Mouse (Mus musculus): ENCODE measurements at regions not wholly inside any gene's neighbourhood (a gene's known extent, or its start where the extent isn't known, plus 50 kb on each side); places are given as distances from the start of the nearest gene placed in this dataset.

DNA sequence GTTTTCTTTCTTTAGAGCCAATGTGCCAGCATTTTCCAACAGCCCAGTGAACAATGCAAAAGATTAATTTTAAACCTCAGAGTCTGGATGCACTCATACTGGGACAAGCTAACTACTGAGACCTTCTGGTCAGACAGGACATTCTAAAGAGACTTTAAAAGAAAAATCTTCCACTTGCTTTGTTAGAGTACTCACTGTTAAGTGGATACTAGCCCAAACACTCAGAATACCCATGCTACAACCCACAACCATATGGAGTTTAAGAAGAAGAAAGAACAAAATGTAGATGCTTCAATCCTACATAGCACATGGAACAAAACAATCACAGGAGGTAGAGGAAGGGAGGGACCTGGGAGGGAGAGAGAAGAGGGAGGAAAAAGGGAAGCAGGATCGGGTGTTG is 167.3 kb upstream of the Slc35b3 start:
- no peak for ATAC-seq (ENCODE audit: low FRiP score)
- no peak overlapping the region for H3K9ac ChIP-seq (ENCODE audit: low read length)
- H3K4me2 ChIP-seq, result no peak overlapping the region
- H3K27me3 ChIP-seq (ENCODE audit: control insufficient read depth, insufficient read depth, low read length), result no peaks in the 10 kb centered on the region
- H3K4me3 ChIP-seq (ENCODE audit: low read depth, low read length), result no peak overlapping the region
- DNase-seq (ENCODE audit: low spot score, missing footprints), result no peak
- 95% methylated on average over 1 of the region's 1 CpGs for WGBS
- no peaks in the 10 kb centered on the region for H3K9me3 ChIP-seq (ENCODE audit: control insufficient read depth, low read length)
- H3K27ac ChIP-seq (ENCODE audit: low read depth, low read length), result no peak overlapping the region
- no peaks in the 10 kb centered on the region for H3K4me1 ChIP-seq (ENCODE audit: control insufficient read depth, insufficient read depth, low read length)
- no peaks in the 10 kb centered on the region for H3K36me3 ChIP-seq (ENCODE audit: control insufficient read depth, insufficient read depth, low read length)

DNA sequence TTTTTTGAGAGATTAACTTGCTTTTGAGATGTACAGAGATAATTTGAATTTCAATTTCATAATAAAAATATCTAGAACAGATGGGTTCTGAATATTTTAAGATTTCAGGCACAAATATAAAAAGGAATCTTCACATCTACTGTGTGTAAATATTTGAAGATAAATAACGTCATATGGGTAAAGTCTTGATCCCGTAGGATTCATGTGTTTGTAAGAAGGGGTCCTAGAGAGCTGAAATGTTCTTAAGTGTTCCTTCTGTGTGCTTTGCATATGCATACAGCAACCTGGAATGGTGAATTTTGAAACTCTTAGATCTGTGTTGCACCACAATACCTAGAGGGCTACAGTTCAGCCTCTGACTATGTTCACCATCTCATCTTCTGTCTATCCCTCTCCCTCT is 131.4 kb upstream of the Slc35b3 start:
- Histone ChIP-seq H3K36me3 (ENCODE audit: control insufficient read depth, insufficient read depth, low read length) (no peaks in the 10 kb centered on the region), H3K27ac (ENCODE audit: low read depth, low read length) (no peak overlapping the region), H3K9me3 (ENCODE audit: control insufficient read depth, low read length) (no peaks in the 10 kb centered on the region), H3K27me3 (ENCODE audit: control insufficient read depth, insufficient read depth, low read length) (no peaks in the 10 kb centered on the region), H3K4me2 (no peak overlapping the region), H3K4me3 (ENCODE audit: low read depth, low read length) (no peak overlapping the region), H3K4me1 (ENCODE audit: control insufficient read depth, insufficient read depth, low read length) (no peaks in the 10 kb centered on the region), H3K9ac (ENCODE audit: low read length) (no peak overlapping the region)
- WGBS, result 88% methylated on average over 2 of the region's 2 CpGs
- no peak for DNase-seq (ENCODE audit: low spot score, missing footprints)
- no peak for ATAC-seq (ENCODE audit: low FRiP score)

DNA sequence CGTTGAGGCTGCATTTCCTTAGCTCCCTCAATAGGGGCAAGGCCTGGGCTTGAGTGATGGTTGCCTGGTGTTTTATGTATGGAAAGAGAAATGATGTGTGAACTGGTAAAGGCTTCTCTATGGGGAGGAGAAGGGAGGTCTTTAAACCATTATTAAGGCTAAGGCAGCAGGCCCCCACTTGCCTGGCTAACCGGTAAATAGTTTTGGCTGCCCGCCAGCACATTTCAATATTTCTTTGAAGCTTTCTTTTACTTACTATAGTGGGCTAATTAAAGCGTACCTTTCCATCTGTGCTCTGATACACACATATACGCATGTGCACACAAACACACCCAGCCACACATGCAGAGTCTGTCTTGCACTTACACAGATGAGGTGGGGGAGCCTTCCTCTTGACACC is 123.9 kb upstream of the Slc35b3 start:
- Histone ChIP-seq H3K4me3 (ENCODE audit: low read depth, low read length) (no peak overlapping the region), H3K4me1 (ENCODE audit: control insufficient read depth, insufficient read depth, low read length) (no peaks in the 10 kb centered on the region), H3K9me3 (ENCODE audit: control insufficient read depth, low read length) (no peaks in the 10 kb centered on the region), H3K27me3 (ENCODE audit: control insufficient read depth, insufficient read depth, low read length) (no peaks in the 10 kb centered on the region), H3K36me3 (ENCODE audit: control insufficient read depth, insufficient read depth, low read length) (no peaks in the 10 kb centered on the region), H3K9ac (ENCODE audit: low read length) (no peak overlapping the region), H3K27ac (ENCODE audit: low read depth, low read length) (no peak overlapping the region), H3K4me2 (no peak overlapping the region)
- DNase-seq (ENCODE audit: low spot score, missing footprints) (no peak), ATAC-seq (ENCODE audit: low FRiP score) (no peak)
- 73% methylated on average over 5 of the region's 5 CpGs for WGBS

- H3K4me3 ChIP-seq (ENCODE audit: low read depth, low read length), result no peak overlapping the region
- no peak for DNase-seq (ENCODE audit: low spot score, missing footprints)
- no peak for ATAC-seq (ENCODE audit: low FRiP score)
- no peak overlapping the region for H3K4me2 ChIP-seq
- no peak overlapping the region for H3K9ac ChIP-seq (ENCODE audit: low read length)
- no peaks in the 10 kb centered on the region for H3K36me3 ChIP-seq (ENCODE audit: control insufficient read depth, insufficient read depth, low read length)
- 77% methylated on average over 2 of the region's 2 CpGs for WGBS
- H3K27me3 ChIP-seq (ENCODE audit: control insufficient read depth, insufficient read depth, low read length), result no peaks in the 10 kb centered on the region
- no peaks in the 10 kb centered on the region for H3K4me1 ChIP-seq (ENCODE audit: control insufficient read depth, insufficient read depth, low read length)
- H3K9me3 ChIP-seq (ENCODE audit: control insufficient read depth, low read length), result no peaks in the 10 kb centered on the region
- no peak overlapping the region for H3K27ac ChIP-seq (ENCODE audit: low read depth, low read length)
Observed at GRCm38 (mm10) chr13:39074211-39074610, 113.5 kb upstream of the Slc35b3 start.

DNA sequence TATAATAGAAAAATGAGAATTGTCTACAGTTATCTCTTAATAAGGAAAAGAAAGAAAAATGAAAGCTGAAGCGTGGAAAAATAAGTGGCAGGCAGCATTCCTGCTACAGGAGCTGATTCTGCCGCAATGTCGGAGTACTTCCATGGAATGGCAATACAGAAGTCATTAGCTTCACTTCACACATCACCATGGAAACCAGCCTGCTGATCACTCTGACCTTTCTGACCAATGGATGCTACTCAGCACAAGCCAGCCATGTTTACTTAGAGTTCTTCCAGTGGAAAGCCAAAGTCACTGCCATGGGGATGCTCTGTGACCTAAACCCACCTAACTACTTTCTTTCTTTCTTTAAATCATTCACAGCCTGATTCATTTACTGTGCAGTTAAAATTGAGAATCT is 71.6 kb upstream of the Slc35b3 start:
- no peaks in the 10 kb centered on the region for H3K36me3 ChIP-seq (ENCODE audit: control insufficient read depth, insufficient read depth, low read length)
- 62% methylated on average over 3 of the region's 3 CpGs for WGBS
- H3K4me2 ChIP-seq, result no peak overlapping the region
- no peaks in the 10 kb centered on the region for H3K4me1 ChIP-seq (ENCODE audit: control insufficient read depth, insufficient read depth, low read length)
- H3K27ac ChIP-seq (ENCODE audit: low read depth, low read length), result no peak overlapping the region
- no peaks in the 10 kb centered on the region for H3K9me3 ChIP-seq (ENCODE audit: control insufficient read depth, low read length)
- peak; percentile 73 for ATAC-seq (ENCODE audit: low FRiP score)
- no peak overlapping the region for H3K9ac ChIP-seq (ENCODE audit: low read length)
- DNase-seq (ENCODE audit: low spot score, missing footprints), result no peak
- H3K27me3 ChIP-seq (ENCODE audit: control insufficient read depth, insufficient read depth, low read length), result no peaks in the 10 kb centered on the region
- H3K4me3 ChIP-seq (ENCODE audit: low read depth, low read length), result no peak overlapping the region

- H3K27me3 ChIP-seq (ENCODE audit: control insufficient read depth, insufficient read depth, low read length), result no peaks in the 10 kb centered on the region
- 91% methylated on average over 13 of the region's 13 CpGs for WGBS
- no peak overlapping the region for H3K4me2 ChIP-seq
- H3K27ac ChIP-seq (ENCODE audit: low read depth, low read length), result no peak overlapping the region
- no peak for DNase-seq (ENCODE audit: low spot score, missing footprints)
- no peaks in the 10 kb centered on the region for H3K9me3 ChIP-seq (ENCODE audit: control insufficient read depth, low read length)
- no peak for ATAC-seq (ENCODE audit: low FRiP score)
- no peak overlapping the region for H3K9ac ChIP-seq (ENCODE audit: low read length)
- H3K36me3 ChIP-seq (ENCODE audit: control insufficient read depth, insufficient read depth, low read length), result no peaks in the 10 kb centered on the region
- H3K4me1 ChIP-seq (ENCODE audit: control insufficient read depth, insufficient read depth, low read length), result no peaks in the 10 kb centered on the region
- no peak overlapping the region for H3K4me3 ChIP-seq (ENCODE audit: low read depth, low read length)
Observed at GRCm38 (mm10) chr13:39020168-39020567, 59.5 kb upstream of the Slc35b3 start.

DNA sequence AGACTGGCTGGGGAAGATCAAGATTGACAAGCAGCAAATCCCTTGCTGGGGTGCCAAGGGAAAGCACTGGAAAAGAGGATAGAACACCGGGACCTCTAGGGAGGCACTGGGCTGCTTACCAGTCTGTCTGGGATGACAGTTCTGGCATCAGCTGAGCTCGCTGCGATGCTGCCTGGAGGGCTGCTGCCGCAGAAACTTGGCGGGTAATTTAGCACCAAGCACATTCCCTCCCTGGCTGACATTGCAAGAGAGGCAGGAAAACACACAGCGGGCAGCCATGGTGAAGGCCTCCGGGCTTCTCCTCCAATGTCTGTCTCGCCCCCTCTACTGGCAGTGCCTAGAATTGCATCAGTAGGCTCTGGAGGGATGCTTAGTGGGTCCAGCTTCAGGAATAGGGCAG is 51.0 kb upstream of the Slc35b3 start:
- Histone ChIP-seq H3K27ac (ENCODE audit: low read depth, low read length) (no peak overlapping the region), H3K4me3 (ENCODE audit: low read depth, low read length) (no peak overlapping the region), H3K36me3 (ENCODE audit: control insufficient read depth, insufficient read depth, low read length) (no peaks in the 10 kb centered on the region), H3K9me3 (ENCODE audit: control insufficient read depth, low read length) (no peaks in the 10 kb centered on the region), H3K4me1 (ENCODE audit: control insufficient read depth, insufficient read depth, low read length) (no peaks in the 10 kb centered on the region), H3K9ac (ENCODE audit: low read length) (peak overlapping the region; percentile 41; the same call in 1 of the 2 replicates), H3K4me2 (peak overlapping the region; percentile 33; the same call in 1 of the 2 replicates), H3K27me3 (ENCODE audit: control insufficient read depth, insufficient read depth, low read length) (no peaks in the 10 kb centered on the region)
- WGBS, result 4% methylated on average over 8 of the region's 8 CpGs
- DNase-seq (ENCODE audit: low spot score, missing footprints) (peak; percentile 97), ATAC-seq (ENCODE audit: low FRiP score) (peak; percentile 74)

Data from midbrain, embryonic 11.5 days (tissue).